Mouse (Mus musculus): ENCODE results near the gene Trat1.

The Trat1 gene

GRCm38 (mm10) chr16:48771971-48772445, at the start of gene Trat1:
Gene Trat1 (minus strand): TSS chr16:48772021.
- DNase-seq (ENCODE audit: low read depth, low spot score): no peak

- no peak for DNase-seq (ENCODE audit: low read depth, low spot score)
Measured at GRCm38 (mm10) chr16:48818524-48818923, 46.7 kb upstream of the Trat1 start.

DNA sequence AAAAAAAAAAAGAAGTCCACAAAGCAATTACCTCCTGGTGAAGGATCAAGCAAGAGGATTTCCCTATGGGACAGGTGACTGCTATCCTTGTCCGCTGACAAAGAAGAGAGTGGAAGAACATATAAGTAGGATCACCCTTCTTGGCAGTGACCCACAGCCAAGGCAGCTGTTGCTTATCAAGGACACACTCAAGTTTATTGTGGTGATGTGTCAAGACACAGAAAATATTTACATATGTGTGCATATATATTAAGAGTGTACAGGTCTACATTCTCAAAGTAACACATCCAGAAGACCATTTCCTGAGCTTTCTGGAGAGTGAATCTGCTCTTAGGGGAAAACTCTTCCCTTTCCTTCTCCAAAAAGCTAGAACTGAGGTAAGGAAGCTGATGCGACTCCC, 44.9 kb upstream of the Trat1 start, which contains the start of gene Retnlb:
Gene Retnlb (plus strand): TSS at position 162 of the 400 bp plus-strand sequence.
- no peak for DNase-seq (ENCODE audit: low read depth, low spot score)

DNA sequence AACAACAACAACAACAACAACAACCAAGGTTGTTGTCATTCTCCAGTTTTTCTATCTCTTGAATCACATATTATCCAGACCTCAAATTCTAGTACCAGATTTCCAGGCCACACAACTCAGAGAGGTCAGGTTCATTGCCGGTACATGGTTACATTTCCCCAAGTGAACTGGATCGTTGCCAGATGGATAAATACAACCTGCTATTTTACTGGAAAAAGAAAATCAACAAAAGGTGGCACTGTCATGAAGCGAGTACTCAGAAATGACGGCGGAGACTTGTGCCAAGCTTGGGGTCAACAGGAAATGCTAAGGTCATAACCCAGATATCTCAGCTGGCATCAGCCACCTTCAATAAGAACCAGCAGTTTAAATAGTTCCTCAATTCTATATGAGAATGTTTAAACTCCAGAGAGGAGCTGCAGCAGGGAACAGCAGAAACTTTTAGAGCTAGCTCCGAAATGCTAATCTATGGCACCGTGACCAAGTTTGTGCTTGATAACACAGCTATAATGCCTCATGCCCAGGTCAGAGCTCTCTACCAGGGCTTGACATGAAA, 40.1 kb upstream of the Trat1 start:
- no peak for DNase-seq (ENCODE audit: low read depth, low spot score)

DNA sequence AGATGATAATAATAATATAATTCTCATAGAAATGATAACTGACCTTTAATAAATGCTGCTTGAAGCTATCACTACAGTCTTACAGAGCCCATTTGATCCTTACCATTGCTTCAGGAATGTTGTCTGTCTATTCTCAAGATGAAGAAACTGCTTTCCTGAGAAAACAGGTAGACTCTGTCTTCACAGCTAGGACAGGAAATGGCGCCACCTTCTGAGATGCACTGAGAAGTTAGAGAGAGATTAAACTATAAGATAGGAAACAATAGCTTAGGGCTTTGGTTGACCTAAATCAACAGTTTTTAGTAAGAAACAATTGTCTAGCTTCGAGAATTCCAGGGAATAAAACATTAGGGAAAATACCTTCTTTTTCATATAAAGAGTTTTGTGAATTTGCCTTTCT, 37.6 kb upstream of the Trat1 start:
- no peak for DNase-seq (ENCODE audit: low read depth, low spot score)

DNA sequence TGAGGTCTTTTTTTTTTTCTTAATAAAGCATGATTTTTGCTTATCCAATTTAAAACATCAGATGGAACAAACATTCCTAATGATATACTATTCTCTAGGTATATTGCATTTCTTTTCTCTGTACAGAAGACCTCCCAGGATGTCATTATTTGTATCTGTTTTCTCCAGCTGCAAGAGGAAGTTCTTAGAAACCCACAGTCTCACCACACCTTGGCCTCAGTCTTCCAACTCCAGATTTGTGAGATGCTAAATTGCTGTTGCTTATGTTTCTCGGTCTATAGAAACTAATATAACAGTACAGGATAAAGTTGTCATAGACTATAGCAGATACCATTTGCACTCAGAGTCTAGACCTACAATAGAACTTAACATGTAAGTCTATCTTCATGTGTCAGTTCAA, 34.7 kb upstream of the Trat1 start:
- no peak for DNase-seq (ENCODE audit: low read depth, low spot score)

DNA sequence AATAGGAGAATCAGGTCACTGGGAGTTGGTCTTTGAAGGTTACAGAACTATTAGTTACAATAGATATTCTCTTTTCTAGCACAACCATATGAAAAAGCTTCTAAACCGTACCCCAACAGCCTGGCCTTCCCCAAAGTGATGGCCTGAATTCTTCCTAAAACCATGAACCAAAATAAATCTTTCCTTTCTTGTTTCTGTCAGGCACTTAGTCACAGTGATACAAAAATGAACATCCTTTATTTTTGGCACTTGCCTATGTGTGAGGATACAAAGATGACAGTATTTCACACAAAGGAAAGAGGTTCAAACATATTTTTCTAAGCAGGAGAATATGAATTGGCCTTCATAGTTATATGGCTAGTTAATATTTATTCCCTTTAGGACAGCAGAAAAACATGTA, 33.6 kb upstream of the Trat1 start:
- DNase-seq (ENCODE audit: low read depth, low spot score): no peak

DNA sequence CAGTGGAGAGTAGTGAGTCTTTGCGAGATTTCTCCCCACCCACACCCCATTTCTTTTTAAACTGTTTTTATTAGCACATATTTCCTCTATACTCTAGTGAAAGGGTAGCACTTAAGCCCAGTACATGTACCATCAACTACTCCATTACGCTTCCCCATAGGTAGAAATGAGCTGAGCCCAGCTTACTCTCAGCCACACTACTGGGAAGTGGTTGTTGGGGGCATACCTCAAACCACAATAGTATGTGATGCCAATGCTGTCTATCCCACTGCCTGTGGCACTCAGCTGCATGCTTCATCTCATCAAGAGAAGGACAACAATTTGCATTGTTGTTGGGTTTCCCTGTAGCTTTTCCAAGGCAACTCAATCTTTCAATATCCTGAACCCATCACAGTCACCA, 29.1 kb upstream of the Trat1 start:
- no peak for DNase-seq (ENCODE audit: low read depth, low spot score)

GRCm38 (mm10) chr16:48799470-48799869, 27.6 kb upstream of the Trat1 start:
- DNase-seq (ENCODE audit: low read depth, low spot score): no peak

DNA sequence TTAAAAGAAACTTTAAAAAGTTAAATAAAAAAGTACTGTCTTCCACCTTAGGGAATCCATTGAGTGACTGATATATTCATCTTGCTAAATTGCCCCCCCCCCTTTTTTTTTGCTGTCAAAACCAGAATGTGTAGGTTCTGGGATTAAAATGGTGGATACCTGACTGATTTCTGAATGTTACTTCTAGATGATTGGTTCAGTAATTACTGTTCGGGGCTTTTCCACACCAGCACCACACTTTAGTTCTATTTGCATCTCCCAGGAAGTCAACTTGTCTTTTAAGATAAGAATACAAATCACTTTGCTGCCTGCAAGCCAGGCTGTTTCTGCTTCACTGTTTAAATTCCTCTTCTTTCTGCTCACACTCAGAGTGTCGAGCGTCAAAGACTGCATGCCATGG, 26.5 kb upstream of the Trat1 start:
- no peak for DNase-seq (ENCODE audit: low read depth, low spot score)

- DNase-seq (ENCODE audit: low read depth, low spot score): no peak
Measured at GRCm38 (mm10) chr16:48788704-48789185, 16.9 kb upstream of the Trat1 start.

DNA sequence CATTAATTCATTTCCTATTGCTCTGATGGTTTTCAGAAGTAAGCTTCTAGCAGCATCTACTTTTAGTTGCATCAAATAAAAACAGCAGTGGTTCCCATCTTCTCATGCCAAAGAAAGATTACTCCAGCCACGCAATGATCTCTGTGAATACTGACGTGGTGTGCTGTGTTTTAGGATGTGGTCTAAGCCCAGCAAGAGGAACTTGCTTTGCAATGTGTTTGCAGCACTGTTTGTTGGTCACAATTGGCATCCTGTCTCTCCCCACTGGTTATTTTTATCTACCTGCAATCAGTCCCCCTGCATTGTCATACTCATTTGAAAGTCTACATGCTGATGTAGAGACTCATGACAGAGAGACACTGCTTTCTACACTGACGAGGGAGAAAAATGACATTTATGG, 14.4 kb upstream of the Trat1 start:
- DNase-seq (ENCODE audit: low read depth, low spot score): no peak

DNA sequence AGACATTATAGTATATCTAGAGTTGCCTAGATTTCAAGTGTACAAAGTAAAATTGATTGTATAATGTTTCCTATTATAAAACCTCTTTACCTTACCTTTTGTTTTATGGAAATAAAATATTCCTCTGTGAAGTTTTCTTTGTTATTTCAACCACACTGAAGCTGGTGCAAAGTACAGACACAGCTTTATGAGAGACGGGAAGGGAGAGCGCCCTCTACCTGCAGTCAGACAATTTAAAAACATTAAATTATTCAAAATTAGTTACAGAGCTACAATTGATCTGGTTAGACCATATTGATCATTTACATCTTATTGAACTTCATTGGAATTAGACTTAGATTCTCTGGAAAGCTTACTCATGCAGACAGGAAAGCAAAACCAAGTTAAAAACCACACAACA, 5.4 kb upstream of the Trat1 start:
- no peak for DNase-seq (ENCODE audit: low read depth, low spot score)

- no peak for DNase-seq (ENCODE audit: low read depth, low spot score)
Measured at GRCm38 (mm10) chr16:48769183-48769582, 2.6 kb downstream of the Trat1 start.

DNA sequence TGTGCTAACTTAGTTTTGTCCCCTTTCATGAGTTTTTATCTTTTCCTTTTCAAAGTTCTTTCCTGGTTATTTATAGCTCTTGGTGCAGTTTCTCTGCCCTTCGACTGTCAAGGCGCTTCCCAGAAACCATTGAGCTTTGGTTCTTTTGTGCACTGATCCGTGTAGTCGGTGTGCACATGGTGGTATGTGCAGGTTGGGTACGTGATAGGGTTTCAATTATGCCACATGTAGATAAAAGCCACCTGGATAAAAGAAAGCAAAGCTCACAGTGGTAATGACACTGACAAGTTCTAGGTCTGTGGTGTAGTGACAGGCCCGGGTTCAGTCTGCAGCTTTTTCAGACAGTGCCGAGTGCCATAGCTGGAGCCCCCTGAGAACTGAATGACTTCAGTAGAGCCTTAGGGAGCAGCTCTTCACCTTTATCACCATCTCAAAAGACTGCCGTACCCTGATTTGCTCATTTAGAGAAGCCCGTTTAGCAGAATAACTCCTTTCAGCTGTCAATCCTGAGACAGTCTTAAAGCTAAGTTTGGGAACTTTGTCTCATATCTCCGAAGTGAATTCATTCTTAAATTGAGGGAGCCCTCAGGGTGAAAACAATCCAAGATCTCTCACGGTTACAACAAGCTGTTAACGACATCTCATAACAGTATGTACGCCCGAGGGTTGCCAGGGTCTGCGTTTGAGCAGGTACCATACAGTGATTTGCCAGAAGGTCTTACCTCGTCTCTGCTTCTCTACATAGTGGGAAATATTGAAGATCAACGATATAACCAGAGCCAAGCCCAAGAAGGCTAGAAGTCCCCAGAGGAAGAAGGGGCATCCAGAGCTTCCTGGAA, 11.0 kb downstream of the Trat1 start:
- no peak for DNase-seq (ENCODE audit: low read depth, low spot score)

DNA sequence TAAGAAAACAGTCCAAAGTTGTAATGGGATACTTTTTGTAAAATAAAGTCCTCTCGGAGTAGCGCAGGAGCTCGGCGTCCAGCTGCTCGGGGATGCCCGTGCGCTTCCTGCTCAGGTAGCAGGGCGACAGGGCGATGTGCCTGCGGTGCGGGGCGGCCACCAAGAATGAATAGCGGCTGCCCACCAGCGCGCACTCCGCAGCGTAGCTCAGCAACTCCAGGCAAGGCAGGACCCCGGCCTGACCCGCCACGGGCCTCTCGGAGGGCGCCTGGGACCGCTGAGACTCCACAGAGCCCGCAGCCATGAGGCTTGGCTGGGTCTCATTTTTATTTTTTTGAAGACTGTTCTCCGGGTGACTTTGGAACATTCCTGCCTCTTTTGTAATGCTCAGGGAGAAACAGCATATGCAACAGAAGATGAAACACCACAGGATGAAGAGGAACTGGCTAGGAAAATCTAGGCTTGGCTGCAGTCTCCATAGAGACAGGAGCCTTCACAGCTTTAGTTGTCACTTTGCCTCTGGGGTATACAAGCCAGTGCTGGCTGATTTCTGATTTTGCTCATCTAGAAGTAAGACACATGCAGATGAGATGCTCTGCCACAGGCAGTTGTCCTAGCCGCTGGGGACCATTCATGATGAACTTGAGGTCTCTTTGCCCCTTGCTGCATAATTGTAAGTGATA, 21.5 kb downstream of the Trat1 start:
- no peak for DNase-seq (ENCODE audit: low read depth, low spot score)

DNA sequence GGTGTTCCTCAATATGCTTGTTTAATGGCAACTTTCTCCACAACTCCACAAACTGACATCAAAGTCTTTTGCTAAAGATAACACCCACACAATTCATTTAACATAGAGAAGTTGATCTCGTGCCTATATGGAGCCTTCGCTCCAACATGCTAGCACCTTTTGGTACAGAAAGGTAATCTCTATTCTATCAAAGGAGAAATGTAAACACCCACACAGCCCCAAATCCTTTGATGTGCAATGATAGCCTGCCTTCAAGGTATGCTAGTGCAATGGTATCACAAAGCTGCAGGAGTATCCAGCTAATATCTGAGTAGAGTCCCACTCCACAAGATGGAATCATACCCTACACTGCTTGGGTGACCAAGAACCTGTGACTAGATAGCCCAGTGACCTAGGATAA, 26.4 kb downstream of the Trat1 start:
- DNase-seq (ENCODE audit: low read depth, low spot score): no peak

- DNase-seq (ENCODE audit: low read depth, low spot score): no peak
Measured at GRCm38 (mm10) chr16:48745011-48745410, 26.8 kb downstream of the Trat1 start.

- no peak for DNase-seq (ENCODE audit: low read depth, low spot score)
Measured at GRCm38 (mm10) chr16:48741549-48741948, 30.3 kb downstream of the Trat1 start.

GRCm38 (mm10) chr16:48739974-48740373, 31.8 kb downstream of the Trat1 start:
- DNase-seq (ENCODE audit: low read depth, low spot score): no peak

DNA sequence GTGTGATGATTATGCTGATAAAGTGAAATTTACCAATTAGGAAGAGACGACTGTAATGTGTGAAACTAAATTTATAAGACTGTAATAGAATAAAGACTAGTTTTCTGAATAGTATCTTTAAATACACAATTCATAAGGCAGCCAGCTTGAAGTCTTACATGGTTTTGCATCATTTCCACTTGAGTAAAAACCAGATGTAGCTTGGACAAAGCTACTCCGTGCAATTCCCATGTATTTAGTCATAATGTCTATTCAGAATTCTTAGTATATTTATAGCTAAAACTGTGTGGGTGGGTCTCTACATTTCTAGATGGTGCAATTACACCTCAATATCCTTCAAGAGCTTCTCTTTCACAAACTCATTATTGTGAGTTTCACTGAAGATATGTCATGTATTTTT, 33.4 kb downstream of the Trat1 start:
- DNase-seq (ENCODE audit: low read depth, low spot score): no peak

GRCm38 (mm10) chr16:48736890-48737289, 34.9 kb downstream of the Trat1 start:
- DNase-seq (ENCODE audit: low read depth, low spot score): no peak

Data from brain, embryonic 18.5 days (tissue).